Mouse (Mus musculus) ES-E14 (cell line): ENCODE measurements around the gene Slc38a4.
A peak's percentile ranks its signal among the peaks of the same experiment; 100 is the strongest.

Experiments used
- HCFC1 ChIP-seq: IDR thresholded peaks from 2 replicates; pipeline ENCODE4 v1.6.1; 2012; ENCODE audit warnings: low read length, inconsistent platforms, borderline replicate concordance; ENCODE audit not compliant: insufficient read depth
- MAFK ChIP-seq: IDR thresholded peaks from 2 replicates; pipeline ENCODE4 v1.6.1; 2014; ENCODE audit warnings: mild to moderate bottlenecking, low read depth, low read length, inconsistent platforms; ENCODE audit not compliant: insufficient read depth
- ZC3H11A ChIP-seq: IDR thresholded peaks from 2 replicates; pipeline ENCODE4 v1.6.1; 2012; ENCODE audit warnings: low read depth, mild to moderate bottlenecking, inconsistent platforms, low read length, borderline replicate concordance

- TF ChIP-seq MAFK (peak; percentile 57; the same call in 1 of the 2 replicates), HCFC1 (no peak), ZC3H11A (no peak)
Observed at GRCm38 (mm10) chr15:97005631-97006234, 50.0 kb downstream of the Slc38a4 start.
